Mouse (Mus musculus) G1E (cell line): ENCODE measurements at regions not wholly inside any gene's neighbourhood (a gene's known extent, or its start where the extent isn't known, plus 50 kb on each side); places are given as distances from the start of the nearest gene placed in this dataset.

Experiments
- ATAC-seq: 2 replicates; pipeline ENCODE4 v1.8.0; 2016; ENCODE audit warnings: mild to moderate bottlenecking; ENCODE audit not compliant: insufficient number of reproducible peaks, poor library complexity, low FRiP score, severe bottlenecking; ENCODE audit errors: extremely low read depth
- DNase-seq: peaks from one replicate; pipeline ENCODE4 v3.0.0; 2012; ENCODE audit warnings: low spot score
- H3K27me3 ChIP-seq: 2 replicates; pipeline ENCODE4 v1.6.1; 2012; ENCODE audit warnings: mild to moderate bottlenecking, low read length, inconsistent platforms; ENCODE audit not compliant: insufficient read depth
- H3K36me3 ChIP-seq: replicated peaks from 2 replicates; pipeline ENCODE3; 2012; ENCODE audit warnings: mild to moderate bottlenecking, inconsistent platforms
- H3K4me1 ChIP-seq: 2 replicates; pipeline ENCODE4 v1.6.1; 2012; ENCODE audit warnings: low read depth, low read length, inconsistent platforms, mixed read lengths; ENCODE audit not compliant: insufficient read depth
- H3K4me3 ChIP-seq: 2 replicates; pipeline ENCODE4 v1.5.1; 2012; ENCODE audit warnings: low read depth, mild to moderate bottlenecking, inconsistent platforms, low read length, moderate library complexity, mixed read lengths
- H3K9me3 ChIP-seq: replicated peaks from 2 replicates; pipeline ENCODE4 v1.6.1; 2012; ENCODE audit warnings: inconsistent platforms
- CTCF ChIP-seq: IDR thresholded peaks from 2 replicates; pipeline ENCODE4 v1.5.1; 2012; ENCODE audit warnings: low read depth, low read length, inconsistent platforms, mixed read lengths
- GATA1 ChIP-seq: IDR thresholded peaks from 2 replicates; pipeline ENCODE4 v1.6.1; 2012; ENCODE audit warnings: borderline replicate concordance, low read length, inconsistent platforms, mixed read lengths
- GATA2 ChIP-seq: IDR thresholded peaks from 2 replicates; pipeline ENCODE4 v1.6.1; 2012; ENCODE audit warnings: low read depth, low read length, inconsistent platforms, borderline replicate concordance
- POLR2AphosphoS5 ChIP-seq: IDR thresholded peaks from 2 replicates; pipeline ENCODE4 v1.6.1; 2012; ENCODE audit warnings: low read depth, low read length, inconsistent platforms; ENCODE audit not compliant: insufficient replicate concordance
- TAL1 ChIP-seq: conservative IDR thresholded peaks from 2 replicates; pipeline ENCODE4 v1.6.1; 2012; ENCODE audit warnings: low read depth, low read length, inconsistent platforms, mixed read lengths

DNA sequence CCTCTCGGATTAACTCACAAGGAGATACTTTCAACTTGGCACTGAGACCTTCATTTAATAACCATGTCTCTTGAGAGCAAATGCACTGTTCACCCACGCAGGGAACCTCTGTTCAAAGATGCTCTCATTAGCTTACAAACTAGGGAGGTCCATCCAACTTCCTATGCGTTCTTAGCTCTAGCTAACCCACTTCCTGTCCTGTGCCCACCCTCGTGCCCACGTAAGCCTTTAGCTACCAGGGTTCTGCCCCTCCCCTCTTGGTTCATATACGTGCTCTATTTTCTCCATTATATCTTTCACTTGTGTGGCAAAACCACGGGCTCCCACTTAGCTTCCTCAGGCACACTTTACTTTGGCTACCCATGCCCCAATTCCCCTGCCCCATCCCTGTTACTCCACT lies 53.4 kb upstream of the Ppp2r5c start:
- Histone ChIP-seq H3K9me3 (no peaks in the 10 kb centered on the region; the same call in 1 of the 2 replicates), H3K36me3 (no peaks in the 10 kb centered on the region), H3K4me1 (no peaks in the 10 kb centered on the region), H3K4me3 (no peak overlapping the region), H3K27me3 (no peaks in the 10 kb centered on the region)
- TF ChIP-seq CTCF: no peak
- TF ChIP-seq TAL1: no peak
- TF ChIP-seq POLR2AphosphoS5: no peak
- TF ChIP-seq GATA2: no peak
- TF ChIP-seq GATA1: no peak
- ATAC-seq: no peak
- DNase-seq: no peak
